Mouse (Mus musculus): ENCODE results near the gene Nle1. TPM values are rescaled to one million over a fixed set of nuclear protein-coding genes. Genes with fewer than 3 reads are reported as not detected.

Gene Nle1
- polyA plus RNA-seq, 1 experiment from 2014 or later, result 10.7 TPM

GRCm38 (mm10) chr11:82854111-82854510 lies 54.1 kb downstream of the Nle1 start:
- H3K4me2 ChIP-seq (ENCODE audit: low read depth, low read length), result no peak overlapping the region

GRCm38 (mm10) chr11:82852958-82853357 lies 55.3 kb downstream of the Nle1 start:
- no peaks in the 10 kb centered on the region for H3K27me3 ChIP-seq (ENCODE audit: control insufficient read depth, insufficient read depth, low read depth, low read length)
- no peak for ATAC-seq (ENCODE audit: low read depth)
- peaks cover 92% of the 10 kb centered on the region for H3K4me1 ChIP-seq (ENCODE audit: control insufficient read depth, low read depth, low read length)
- H3K36me3 ChIP-seq (ENCODE audit: control insufficient read depth, insufficient read depth), result no peaks in the 10 kb centered on the region
- no peak overlapping the region for H3K4me2 ChIP-seq (ENCODE audit: low read depth, low read length)
- no peak overlapping the region for H3K4me3 ChIP-seq (ENCODE audit: low read depth, low read length)
- H3K9me3 ChIP-seq (replicated peaks; ENCODE audit: control insufficient read depth, low read length), result no peaks in the 10 kb centered on the region
- H3K9ac ChIP-seq (ENCODE audit: low read depth, low read length), result no peak overlapping the region
- WGBS (ENCODE audit: insufficient replicate concordance), result 86% methylated on average over 7 of the region's 7 CpGs
- H3K27ac ChIP-seq (ENCODE audit: low read length), result peak overlapping the region; percentile 58

More at GRCm38 (mm10) chr11:82854111-82854510, 54.1 kb downstream of the Nle1 start:
- Histone ChIP-seq H3K4me3 (ENCODE audit: low read depth, low read length) (no peak overlapping the region), H3K27ac (ENCODE audit: low read length) (0 out of 2 replicates have a peak overlapping the region, but pooled peaks have one; percentile 19), H3K4me1 (ENCODE audit: control insufficient read depth, low read depth, low read length) (peaks cover 83% of the 10 kb centered on the region), H3K9ac (ENCODE audit: low read depth, low read length) (no peak overlapping the region), H3K9me3 (replicated peaks; ENCODE audit: control insufficient read depth, low read length) (no peaks in the 10 kb centered on the region), H3K27me3 (ENCODE audit: control insufficient read depth, insufficient read depth, low read depth, low read length) (no peaks in the 10 kb centered on the region), H3K36me3 (ENCODE audit: control insufficient read depth, insufficient read depth) (no peaks in the 10 kb centered on the region)
- 78% methylated on average over 6 of the region's 6 CpGs for WGBS (ENCODE audit: insufficient replicate concordance)
- no peak for ATAC-seq (ENCODE audit: low read depth)

- H3K4me1 ChIP-seq (ENCODE audit: control insufficient read depth, low read depth, low read length), result peaks cover 93% of the 10 kb centered on the region
- H3K36me3 ChIP-seq (ENCODE audit: control insufficient read depth, insufficient read depth), result no peaks in the 10 kb centered on the region
- H3K4me2 ChIP-seq (ENCODE audit: low read depth, low read length), result no peak overlapping the region
- no peak overlapping the region for H3K4me3 ChIP-seq (ENCODE audit: low read depth, low read length)
- H3K9me3 ChIP-seq (replicated peaks; ENCODE audit: control insufficient read depth, low read length), result no peaks in the 10 kb centered on the region
- WGBS (ENCODE audit: insufficient replicate concordance), result 80% methylated on average over 10 of the region's 10 CpGs
- H3K27ac ChIP-seq (ENCODE audit: low read length), result peak overlapping the region; percentile 58
- H3K27me3 ChIP-seq (ENCODE audit: control insufficient read depth, insufficient read depth, low read depth, low read length), result no peaks in the 10 kb centered on the region
- H3K9ac ChIP-seq (ENCODE audit: low read depth, low read length), result peak overlapping the region; percentile 4; the same call in 1 of the 2 replicates
- no peak for ATAC-seq (ENCODE audit: low read depth)
These were observed 55.7 kb downstream of the Nle1 start for GRCm38 (mm10) chr11:82852540-82852939.

- ATAC-seq (ENCODE audit: low read depth), result no peak
- 68% methylated on average over 11 of the region's 11 CpGs for WGBS (ENCODE audit: insufficient replicate concordance)
- 0 out of 2 replicates have a peak overlapping the region, but pooled peaks have one; percentile 34 for H3K4me2 ChIP-seq (ENCODE audit: low read depth, low read length)
- peaks cover 96% of the 10 kb centered on the region for H3K4me1 ChIP-seq (ENCODE audit: control insufficient read depth, low read depth, low read length)
- H3K36me3 ChIP-seq (ENCODE audit: control insufficient read depth, insufficient read depth), result no peaks in the 10 kb centered on the region
- peak overlapping the region; percentile 4; the same call in 1 of the 2 replicates for H3K9ac ChIP-seq (ENCODE audit: low read depth, low read length)
- H3K9me3 ChIP-seq (replicated peaks; ENCODE audit: control insufficient read depth, low read length), result no peaks in the 10 kb centered on the region
- H3K27me3 ChIP-seq (ENCODE audit: control insufficient read depth, insufficient read depth, low read depth, low read length), result no peaks in the 10 kb centered on the region
- peak overlapping the region; percentile 58 for H3K27ac ChIP-seq (ENCODE audit: low read length)
- H3K4me3 ChIP-seq (ENCODE audit: low read depth, low read length), result no peak overlapping the region
These were observed 56.1 kb downstream of the Nle1 start for GRCm38 (mm10) chr11:82852115-82852514.

Other genes with a start within 250 kb of the Nle1 start
- gene Cct6b, start 144.1 kb downstream of the Nle1 start, polyA plus RNA-seq (2015; fragmentation: Nextera tagmentation; extraction: Ambion mirVana), result 0.18 and 0.30 TPM in 2 replicates
- 16.7 and 16.9 TPM in 2 replicates for gene Zfp830, start 144.1 kb downstream of the Nle1 start, polyA plus RNA-seq (2015; fragmentation: Nextera tagmentation; extraction: Ambion mirVana)
- 7.9 and 8.4 TPM in 2 replicates for gene Lig3, start 127.3 kb downstream of the Nle1 start, polyA plus RNA-seq (2015; fragmentation: Nextera tagmentation; extraction: Ambion mirVana)
- 25.8 and 26.4 TPM in 2 replicates for gene Rffl, start 37.2 kb downstream of the Nle1 start, polyA plus RNA-seq (2015; fragmentation: Nextera tagmentation; extraction: Ambion mirVana)
- 4.1 and 4.7 TPM in 2 replicates for gene Rad51d, start 17.8 kb downstream of the Nle1 start, polyA plus RNA-seq (2015; fragmentation: Nextera tagmentation; extraction: Ambion mirVana)
- gene Fndc8, start 16.3 kb downstream of the Nle1 start, polyA plus RNA-seq (2015; fragmentation: Nextera tagmentation; extraction: Ambion mirVana), result 0.09 and 0.12 TPM in 2 replicates
- 1.4 and 2.4 TPM in 2 replicates for gene Unc45b, start 2.1 kb upstream of the Nle1 start, polyA plus RNA-seq (2015; fragmentation: Nextera tagmentation; extraction: Ambion mirVana)
- 1.6 TPM in 2 replicates for gene Slfn5, start 42.9 kb upstream of the Nle1 start, polyA plus RNA-seq (2015; fragmentation: Nextera tagmentation; extraction: Ambion mirVana)
- 4.5 and 5.6 TPM in 2 replicates for gene Slfn9, start 83.4 kb upstream of the Nle1 start, polyA plus RNA-seq (2015; fragmentation: Nextera tagmentation; extraction: Ambion mirVana)
- 0.40 and 0.51 TPM in 2 replicates for gene Slfn8, start 112.4 kb upstream of the Nle1 start, polyA plus RNA-seq (2015; fragmentation: Nextera tagmentation; extraction: Ambion mirVana)
- gene Slfn2, start 156.7 kb upstream of the Nle1 start, polyA plus RNA-seq (2015; fragmentation: Nextera tagmentation; extraction: Ambion mirVana), result 11.2 and 11.7 TPM in 2 replicates
- gene Slfn1, start 208.4 kb upstream of the Nle1 start, polyA plus RNA-seq (2015; fragmentation: Nextera tagmentation; extraction: Ambion mirVana), result 1.1 and 1.2 TPM in 2 replicates

Data from liver, embryonic 16.5 days (tissue).